17 mouse cellular contexts compared by ENCODE assay signal in the genomic region with DNA sequence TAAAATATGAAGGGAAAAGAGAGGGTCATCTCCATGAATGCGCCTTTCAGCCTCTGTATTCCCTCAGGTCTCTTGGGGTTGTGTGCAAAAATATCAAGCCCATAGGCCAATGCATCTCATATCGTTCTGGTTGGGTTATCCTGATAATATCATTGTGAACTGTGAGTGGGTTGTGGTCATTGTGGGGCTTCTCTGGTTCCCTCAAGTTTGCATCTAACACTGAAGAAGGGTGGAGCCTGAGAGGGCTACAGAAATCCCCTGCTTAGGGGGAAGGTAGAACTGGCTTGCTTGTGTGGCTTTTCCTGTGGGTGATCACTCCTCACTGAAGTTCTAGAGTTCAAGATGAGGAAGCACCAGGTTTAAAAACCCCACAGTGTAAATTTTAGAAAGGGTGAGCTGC. TPM values are rescaled to one million over a fixed set of nuclear protein-coding genes. Genes with fewer than 3 reads are reported as not detected.
A peak's percentile ranks its signal among the peaks of the same experiment; 100 is the strongest.
DNase-seq lines count a peak whose midpoint lies in the region; ATAC-seq and TF ChIP-seq lines count a peak whose summit lies in the region.
"Had no signal": no experiment of that assay in that cellular context is flagged by ENCODE, and none has a peak within 500 bp of the region (broad histone marks: within the 10 kb centered on the region; RNA-seq: fewer than 3 reads in every experiment).

No protein-coding gene starts in this region.

- H3K79me2 ChIP-seq in CH12.LX (replicated peaks; ENCODE audit: control insufficient read depth, extremely low read depth, insufficient read depth, poor library complexity, severe bottlenecking) = no peaks in the 10 kb centered on the region

- in situ Hi-C loops in CH12.LX (cut with MboI; ENCODE audit: low pct_ligation_motif_present, low pct_unique_long_range_greater_than_20kb, low sequenced_read_pairs) = no loop called here

- H3K36me3 ChIP-seq in CH12.LX (replicated peaks in 1 of 2; ENCODE audit: control insufficient read depth in 1 of 2, insufficient read depth in 1 of 2, low read length in 1 of 2) = no peaks in the 10 kb centered on the region
- peaks cover 17% of the 10 kb centered on the region; the same call in 1 of the 2 replicates for H3K36me3 ChIP-seq in hindbrain, embryonic 12.5 days
- no peaks in the 10 kb centered on the region for H3K36me3 ChIP-seq in midbrain, embryonic 16.5 days (ENCODE audit: control insufficient read depth, insufficient read depth, low read length)
- H3K36me3 ChIP-seq: embryonic facial prominence, embryonic 13.5 days; heart, embryonic 13.5 days; limb, embryonic 15.5 days had no signal

- no peaks in the 10 kb centered on the region for H3K9me3 ChIP-seq in CH12.LX (replicated peaks; ENCODE audit: low read length)
- no peaks in the 10 kb centered on the region for H3K9me3 ChIP-seq in hindbrain, embryonic 12.5 days (replicated peaks)
- H3K9me3 ChIP-seq in midbrain, embryonic 16.5 days (replicated peaks; ENCODE audit: control insufficient read depth, low read length, poor library complexity, severe bottlenecking) = no peaks in the 10 kb centered on the region
- H3K9me3 ChIP-seq: embryonic facial prominence, embryonic 13.5 days; heart, embryonic 13.5 days; limb, embryonic 15.5 days had no signal

- TF ChIP-seq EP300 in CH12.LX (IDR thresholded peaks at IDR 0.05; ENCODE audit: low read length) = no peak

- peak; percentile 52 for DNase-seq in CH12.LX (ENCODE audit: extremely low read depth)
- no peak for DNase-seq in spleen, adult 18-20 months
- DNase-seq in spleen, postnatal 4 days (ENCODE audit: low spot score in 2 of 2) = no peak
- no peak for DNase-seq in cerebellum, adult 8-10 months
- DNase-seq: cerebellum, adult 9-10 months; gastrocnemius, postnatal 25 days; kidney, adult 9 months; lung, adult 2 months; thymus, adult 2 months had no signal

- dilution Hi-C loops in CH12.LX (cut with MboI; ENCODE audit: extremely low pct_ligation_motif_present, extremely low pct_unique_long_range_greater_than_20kb, low sequenced_read_pairs) = no loop called here

- 7% methylated on average over 2 of the region's 2 CpGs for WGBS in hindbrain, embryonic 12.5 days
- 25% methylated on average over 2 of the region's 2 CpGs for WGBS in midbrain, embryonic 16.5 days

- TF ChIP-seq POLR2A in CH12.LX (IDR thresholded peaks at IDR 0.05; ENCODE audit: low read depth, low read length) = no peak
- no peak for TF ChIP-seq POLR2A in cortical plate, adult 2 months (IDR thresholded peaks at IDR 0.05; ENCODE audit: extremely low read depth, insufficient read depth, low read length)

- no peak for TF ChIP-seq CTCF in CH12.LX (conservative IDR thresholded peaks at IDR 0.05 in 1 of 2, IDR thresholded peaks at IDR 0.05 in 1 of 2; ENCODE audit: low read depth in 2 of 2, low read length in 2 of 2)
- no peak for TF ChIP-seq CTCF in cortical plate, adult 2 months (IDR thresholded peaks at IDR 0.05; ENCODE audit: extremely low read depth, insufficient read depth, low read length)

- no peak overlapping the region for H3K27ac ChIP-seq in CH12.LX (ENCODE audit: insufficient read depth, low read depth)
- peak overlapping the region; percentile 89; the same call in 1 of the 2 replicates for H3K27ac ChIP-seq in cortical plate, adult 2 months (ENCODE audit: insufficient read depth, low read length)
- H3K27ac ChIP-seq in hindbrain, embryonic 12.5 days = peak overlapping the region; percentile 98
- peak overlapping the region; percentile 83 for H3K27ac ChIP-seq in midbrain, embryonic 16.5 days (ENCODE audit: low read length)
- H3K27ac ChIP-seq: embryonic facial prominence, embryonic 13.5 days; heart, embryonic 13.5 days; limb, embryonic 15.5 days; macrophage had no signal

- no peak overlapping the region for H3K4me2 ChIP-seq in CH12.LX (ENCODE audit: insufficient read depth, low read depth, poor library complexity, severe bottlenecking)
- H3K4me2 ChIP-seq in hindbrain, embryonic 12.5 days (replicated peaks) = peak overlapping the region; percentile 61; the same call in 1 of the 2 replicates
- no peak overlapping the region for H3K4me2 ChIP-seq in midbrain, embryonic 16.5 days (ENCODE audit: low read length)
- H3K4me2 ChIP-seq: embryonic facial prominence, embryonic 13.5 days; heart, embryonic 13.5 days; limb, embryonic 15.5 days had no signal

- H3K4me1 ChIP-seq in CH12.LX (ENCODE audit: control insufficient read depth in 1 of 2, insufficient read depth in 2 of 2) = peaks cover 5 to 22% of the 10 kb centered on the region in 2 experiments; a peak in 3 of 4 replicates
- peaks cover 21% of the 10 kb centered on the region for H3K4me1 ChIP-seq in cortical plate, adult 2 months (ENCODE audit: control insufficient read depth, insufficient read depth, low read length)
- H3K4me1 ChIP-seq in hindbrain, embryonic 12.5 days = peaks cover 80% of the 10 kb centered on the region
- peaks cover 41% of the 10 kb centered on the region for H3K4me1 ChIP-seq in midbrain, embryonic 16.5 days (ENCODE audit: control insufficient read depth, insufficient read depth, low read length)

- no peak for TF ChIP-seq RAD21 in CH12.LX (IDR thresholded peaks at IDR 0.05; ENCODE audit: low read depth, low read length)

- H3K9ac ChIP-seq in CH12.LX (ENCODE audit: insufficient read depth, low read depth) = no peak overlapping the region
- peak overlapping the region; percentile 83 for H3K9ac ChIP-seq in hindbrain, embryonic 12.5 days
- H3K9ac ChIP-seq in midbrain, embryonic 16.5 days (ENCODE audit: low read depth, low read length) = no peak overlapping the region
- H3K9ac ChIP-seq: embryonic facial prominence, embryonic 13.5 days; heart, embryonic 13.5 days; limb, embryonic 15.5 days had no signal

- peaks cover 51% of the 10 kb centered on the region for H3K27me3 ChIP-seq in CH12.LX (replicated peaks)
- H3K27me3 ChIP-seq in hindbrain, embryonic 12.5 days = peaks cover 73% of the 10 kb centered on the region
- H3K27me3 ChIP-seq in midbrain, embryonic 16.5 days (ENCODE audit: control insufficient read depth, insufficient read depth, low read depth, low read length) = peaks cover 5% of the 10 kb centered on the region; the same call in 1 of the 2 replicates

- H3K4me3 ChIP-seq in CH12.LX (replicated peaks in 1 of 3; ENCODE audit: low read depth in 2 of 3, low read length in 2 of 3, poor library complexity in 1 of 3) = no peak overlapping the region
- no peak overlapping the region for H3K4me3 ChIP-seq in cortical plate, adult 2 months (ENCODE audit: insufficient read depth, low read length)
- H3K4me3 ChIP-seq in hindbrain, embryonic 12.5 days = no peak overlapping the region
- H3K4me3 ChIP-seq in midbrain, embryonic 16.5 days (ENCODE audit: low read depth, low read length) = no peak overlapping the region
- H3K4me3 ChIP-seq: embryonic facial prominence, embryonic 13.5 days; heart, embryonic 13.5 days; limb, embryonic 15.5 days; myocyte had no signal

- ATAC-seq in hindbrain, embryonic 12.5 days (ENCODE audit: low FRiP score) = no peak
- no peak for ATAC-seq in midbrain, embryonic 16.5 days

TF ChIP-seq in CH12.LX, 34 proteins besides CTCF, POLR2A, EP300 and RAD21:
- 0 out of 2 replicates have a peak, but pooled peaks have one; percentile 21 for TF ChIP-seq MAFK (IDR thresholded peaks at IDR 0.05; ENCODE audit: insufficient replicate concordance, low read length)
- TF ChIP-seq E2F4 (IDR thresholded peaks at IDR 0.05; ENCODE audit: insufficient replicate concordance, low read depth, low read length) = no peak
- no peak for TF ChIP-seq MAX (IDR thresholded peaks at IDR 0.05; ENCODE audit: low read length)
- no peak for TF ChIP-seq UBTF (IDR thresholded peaks at IDR 0.05; ENCODE audit: low read depth, low read length)
- TF ChIP-seq ZNF384 (IDR thresholded peaks at IDR 0.05; ENCODE audit: low read depth, low read length) = no peak

RNA-seq across cellular contexts. Expression of gene Polg, which starts 47.3 kb away (rescaled TPM):
- total RNA-seq in CH12.LX (2012; rRNA removed) (62.1 and 71.9 TPM in 2 replicates), CH12.LX (2014; rRNA removed) (53.1 and 60.5 TPM in 2 replicates)
- 116 and 135 TPM in 2 replicates for polyA plus RNA-seq in CH12.LX (2012; ENCODE audit: insufficient read length, low read depth)
- 80.9 and 87.1 TPM in 2 replicates for polyA plus RNA-seq in cortical plate, adult 2 months (2012; rRNA removed)
- polyA plus RNA-seq in hindbrain, embryonic 12.5 days (2016; fragmentation: Nextera tagmentation; extraction: Ambion mirVana) = 40.1 and 42.0 TPM in 2 replicates
- 19.7 and 22.0 TPM in 2 replicates for polyA plus RNA-seq in midbrain, embryonic 16.5 days (2015; fragmentation: Nextera tagmentation; extraction: Ambion mirVana)
